Mouse (Mus musculus): ENCODE data around the gene Foxo3.

Gene Foxo3

GRCm38 (mm10) chr10:42249965-42250364, 26.6 kb downstream of the Foxo3 start:
- DNase-seq (ENCODE audit: low read depth): no peak

DNA sequence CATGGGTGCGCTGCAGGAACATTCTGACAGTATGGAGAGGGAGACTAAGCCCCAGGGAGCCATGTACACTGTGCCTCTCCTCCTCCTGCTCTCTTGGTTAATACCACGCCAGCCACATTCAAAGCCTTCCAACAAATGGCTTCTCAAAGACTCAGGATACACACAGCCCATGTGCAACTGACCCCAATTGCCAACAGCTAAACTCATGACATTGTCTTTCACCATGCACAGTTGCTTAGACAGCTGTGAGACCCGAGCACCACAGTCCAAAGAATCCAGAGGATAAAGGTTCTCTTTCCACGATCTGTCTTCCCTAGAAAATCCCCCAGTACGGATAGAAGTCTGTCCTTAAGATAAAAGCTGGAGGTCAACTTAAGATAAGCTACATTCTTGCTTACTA, 27.9 kb downstream of the Foxo3 start:
- no peak for DNase-seq (ENCODE audit: low read depth)

GRCm38 (mm10) chr10:42248156-42248555, 28.4 kb downstream of the Foxo3 start:
- DNase-seq (ENCODE audit: low read depth): no peak

DNA sequence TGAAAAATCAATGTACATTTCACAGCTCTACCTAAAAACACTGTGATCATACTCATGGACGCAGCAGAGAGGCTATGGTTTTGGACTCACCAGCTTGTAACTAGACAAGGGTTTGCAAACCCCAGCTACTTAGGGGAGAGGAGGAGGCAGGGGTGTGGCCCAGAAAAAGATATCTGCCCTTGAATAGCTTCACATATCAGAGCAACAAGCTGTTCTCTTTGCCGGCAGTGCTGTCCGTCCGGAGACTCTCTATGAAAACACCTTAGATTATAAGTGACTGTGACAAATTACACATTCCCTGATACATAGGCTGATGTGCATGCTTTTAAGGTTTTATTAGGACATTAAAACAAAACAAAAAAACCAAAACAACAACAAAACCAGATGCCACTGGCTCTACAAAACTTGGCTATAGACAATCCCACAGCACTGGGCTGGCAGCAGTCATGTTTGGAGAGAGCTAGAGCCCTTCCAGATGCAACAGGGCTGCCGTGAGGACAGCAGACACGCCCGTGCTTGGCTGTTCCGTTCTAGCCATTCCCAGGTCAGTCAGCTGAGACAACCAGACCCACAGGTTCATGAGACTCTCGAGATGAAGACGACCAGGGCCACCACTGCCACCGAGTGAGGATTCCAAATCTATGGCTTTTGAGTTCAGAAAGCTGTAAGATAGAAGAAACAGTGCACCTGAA, 29.3 kb downstream of the Foxo3 start:
- DNase-seq (ENCODE audit: low read depth): no peak

GRCm38 (mm10) chr10:42246483-42246882, 30.1 kb downstream of the Foxo3 start:
- DNase-seq (ENCODE audit: low read depth): no peak

DNA sequence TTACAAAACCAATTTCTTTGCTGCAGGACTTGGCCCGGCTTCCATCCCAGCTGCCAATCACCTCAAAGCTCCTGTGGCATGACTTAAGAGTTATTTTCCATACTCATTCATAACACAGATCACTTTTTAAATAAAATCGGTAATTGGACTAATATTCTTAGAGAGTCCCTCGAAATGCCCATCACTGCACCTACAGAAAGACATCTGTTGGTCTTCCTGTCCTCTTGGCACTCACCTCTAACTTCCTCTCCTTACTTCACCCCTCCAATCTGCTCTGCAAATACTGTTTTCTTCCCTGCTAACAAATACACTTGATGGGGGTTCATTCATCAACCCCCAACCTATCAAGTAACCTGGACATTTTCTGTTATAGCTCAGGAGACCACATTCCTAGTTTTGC, 30.9 kb downstream of the Foxo3 start:
- no peak for DNase-seq (ENCODE audit: low read depth)

GRCm38 (mm10) chr10:42245256-42245601, 31.3 kb downstream of the Foxo3 start:
- no peak for DNase-seq (ENCODE audit: low read depth)

DNA sequence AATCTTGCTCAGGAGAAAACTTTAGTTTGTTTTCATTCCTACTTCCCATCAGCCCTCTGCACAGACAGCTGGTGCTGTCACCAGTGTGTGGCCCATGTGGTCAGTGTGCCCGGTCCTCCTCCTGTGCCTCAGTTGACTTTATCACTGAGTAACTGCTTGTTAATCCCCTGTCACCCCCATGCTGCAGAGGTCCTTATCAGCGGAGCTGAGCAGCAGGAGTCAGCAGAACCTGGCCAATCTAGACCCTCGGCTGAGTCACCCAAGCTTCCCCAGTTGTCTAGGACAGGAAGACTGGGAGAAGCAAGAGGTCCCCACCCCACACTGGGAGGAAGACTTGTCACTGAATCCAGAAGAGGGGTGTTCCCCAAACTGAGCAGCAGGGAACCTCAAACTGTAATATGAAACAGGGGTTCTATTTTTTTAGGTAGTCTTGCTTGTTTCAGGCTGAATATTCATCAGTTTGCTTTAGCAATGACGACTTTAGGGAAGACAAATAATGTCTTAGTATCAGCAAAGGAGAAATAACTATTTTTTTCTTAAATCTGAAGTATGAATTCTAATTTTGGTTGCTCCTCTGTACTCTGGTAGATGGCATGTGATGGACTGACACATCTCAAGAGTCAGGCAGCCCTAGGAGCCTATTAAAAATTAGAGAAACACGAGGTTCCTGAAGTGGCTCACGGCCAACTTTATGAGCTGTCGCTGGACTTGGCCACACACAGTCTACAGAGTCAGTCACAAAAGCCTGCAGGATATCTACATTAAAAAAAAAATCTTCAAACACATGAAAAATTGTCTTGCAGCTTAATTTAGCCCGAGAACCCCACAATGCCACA, 31.9 kb downstream of the Foxo3 start:
- DNase-seq (ENCODE audit: low read depth): no peak

DNA sequence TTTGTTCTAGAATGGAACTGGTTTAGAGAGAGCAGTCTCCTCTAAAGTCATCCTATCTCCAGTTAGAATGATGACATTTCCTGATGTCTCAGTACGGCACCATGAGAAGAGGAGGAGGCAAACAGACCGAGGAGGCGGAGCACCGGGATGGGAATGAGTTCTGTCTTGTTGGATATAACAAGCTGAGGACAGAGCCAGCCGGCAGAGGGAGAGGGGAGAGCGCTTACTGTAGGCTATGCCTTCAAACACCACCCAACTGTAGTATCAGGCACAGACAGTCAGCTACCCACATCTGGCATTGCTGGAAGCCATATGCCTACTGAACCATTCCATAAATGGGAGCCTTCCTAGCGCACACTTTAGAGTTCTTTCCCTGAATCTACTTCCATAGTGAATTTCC, 32.6 kb downstream of the Foxo3 start:
- DNase-seq (ENCODE audit: low read depth): no peak

- no peak for DNase-seq (ENCODE audit: low read depth)
Observed at GRCm38 (mm10) chr10:42242484-42242883, 34.1 kb downstream of the Foxo3 start.

- no peak for DNase-seq (ENCODE audit: low read depth)
Observed at GRCm38 (mm10) chr10:42241775-42242174, 34.8 kb downstream of the Foxo3 start.

GRCm38 (mm10) chr10:42239810-42240111, 36.8 kb downstream of the Foxo3 start:
- DNase-seq (ENCODE audit: low read depth): no peak

GRCm38 (mm10) chr10:42238923-42239809, 37.4 kb downstream of the Foxo3 start:
- no peak for DNase-seq (ENCODE audit: low read depth)

DNA sequence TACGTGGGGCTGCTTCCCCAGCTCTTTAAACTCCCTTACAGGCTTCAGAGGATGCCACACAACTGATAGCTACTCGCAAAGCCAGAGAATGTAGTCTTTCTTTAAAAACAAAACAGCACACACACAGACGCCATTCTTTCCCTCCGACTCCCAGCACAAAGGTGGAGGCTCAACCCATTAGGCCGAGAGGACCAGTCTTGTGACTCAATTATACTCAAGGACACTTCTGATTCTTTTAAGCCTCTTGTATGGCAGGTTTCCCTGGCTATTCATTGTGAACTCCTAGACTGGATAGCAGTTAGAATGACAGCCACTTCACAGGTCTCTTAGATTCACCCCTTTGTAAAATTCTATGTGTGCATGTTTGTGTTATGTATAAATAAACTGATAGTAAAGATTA, 38.3 kb downstream of the Foxo3 start:
- no peak for DNase-seq (ENCODE audit: low read depth)

DNA sequence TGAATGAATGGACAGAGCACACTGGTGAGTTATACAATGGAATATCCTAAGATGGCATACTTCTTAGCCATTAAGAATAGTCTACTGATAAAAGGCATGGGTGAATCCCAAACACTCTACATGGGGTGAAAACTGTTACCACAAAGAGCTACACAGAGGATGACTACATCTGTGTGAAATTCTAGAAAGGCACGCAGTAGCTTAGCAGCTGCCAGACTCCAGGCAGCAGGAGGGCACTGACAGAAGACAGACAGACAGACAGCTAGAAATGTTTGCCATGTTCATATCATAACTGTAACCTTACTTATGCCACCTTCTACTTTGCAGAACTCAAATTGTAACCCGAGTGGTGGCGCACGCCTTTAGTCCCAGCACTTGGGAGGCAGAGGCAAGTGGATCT, 39.0 kb downstream of the Foxo3 start:
- DNase-seq (ENCODE audit: low read depth): no peak

DNA sequence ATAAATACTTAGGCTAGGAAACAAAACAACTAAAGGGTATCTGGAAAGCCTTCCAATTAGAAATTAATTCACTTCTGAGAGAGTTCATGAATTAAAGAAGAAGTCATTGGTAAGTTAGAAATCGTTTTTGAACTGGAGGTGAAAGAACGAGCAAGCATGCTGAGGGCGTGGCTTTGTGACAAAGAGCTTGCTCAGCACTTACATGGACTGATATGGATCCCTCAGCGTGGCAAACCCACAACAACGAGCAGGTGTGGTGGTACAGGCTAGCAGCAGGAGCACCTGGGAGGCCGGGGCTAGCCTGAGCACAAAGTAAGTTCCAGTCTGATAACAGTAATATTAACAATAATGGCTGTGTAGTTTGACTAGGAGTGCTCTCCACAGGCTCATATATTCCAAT, 41.2 kb downstream of the Foxo3 start:
- no peak for DNase-seq (ENCODE audit: low read depth)

DNA sequence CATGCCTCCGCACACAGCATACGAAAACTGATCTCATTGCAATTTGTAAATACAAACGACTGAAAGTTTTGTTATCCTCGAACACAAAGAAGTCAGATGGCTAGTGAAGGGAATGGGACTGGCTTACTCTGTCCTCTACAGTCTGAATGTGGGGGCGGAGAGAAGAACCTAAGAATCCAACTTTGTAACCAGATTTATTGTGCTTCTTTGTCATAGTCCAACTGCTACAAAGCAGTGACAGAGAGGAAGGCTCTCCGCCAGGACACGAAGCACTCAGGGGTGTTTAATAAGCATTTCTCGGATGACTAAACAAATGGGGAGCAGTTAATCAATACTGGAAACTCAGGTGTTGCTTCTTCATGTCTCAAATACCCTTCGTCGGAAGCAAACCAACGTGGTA, 43.6 kb downstream of the Foxo3 start:
- no peak for DNase-seq (ENCODE audit: low read depth)

- no peak for DNase-seq (ENCODE audit: low read depth)
Observed at GRCm38 (mm10) chr10:42231847-42232246, 44.7 kb downstream of the Foxo3 start.

DNA sequence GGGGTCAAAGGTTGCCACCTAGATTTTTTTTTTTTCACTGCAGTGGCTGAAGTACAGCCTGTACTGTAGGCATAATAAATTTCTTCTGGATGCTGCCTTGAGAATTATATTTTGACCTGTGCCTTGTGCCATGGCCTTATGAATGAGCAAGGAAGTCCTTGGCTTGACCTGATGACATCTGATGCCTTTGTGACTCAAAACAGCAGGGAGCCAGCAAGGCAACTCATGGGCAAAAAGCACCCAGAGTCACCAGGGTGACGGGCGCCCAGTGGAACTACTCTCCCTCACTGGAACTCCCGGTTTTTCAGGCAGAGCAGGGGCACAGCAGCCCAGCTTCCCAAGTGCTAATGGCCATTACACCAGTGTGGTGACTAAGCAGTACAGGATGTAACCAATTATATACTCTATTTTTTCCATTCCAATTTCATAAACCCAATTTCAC, 45.4 kb downstream of the Foxo3 start:
- no peak for DNase-seq (ENCODE audit: low read depth)

DNA sequence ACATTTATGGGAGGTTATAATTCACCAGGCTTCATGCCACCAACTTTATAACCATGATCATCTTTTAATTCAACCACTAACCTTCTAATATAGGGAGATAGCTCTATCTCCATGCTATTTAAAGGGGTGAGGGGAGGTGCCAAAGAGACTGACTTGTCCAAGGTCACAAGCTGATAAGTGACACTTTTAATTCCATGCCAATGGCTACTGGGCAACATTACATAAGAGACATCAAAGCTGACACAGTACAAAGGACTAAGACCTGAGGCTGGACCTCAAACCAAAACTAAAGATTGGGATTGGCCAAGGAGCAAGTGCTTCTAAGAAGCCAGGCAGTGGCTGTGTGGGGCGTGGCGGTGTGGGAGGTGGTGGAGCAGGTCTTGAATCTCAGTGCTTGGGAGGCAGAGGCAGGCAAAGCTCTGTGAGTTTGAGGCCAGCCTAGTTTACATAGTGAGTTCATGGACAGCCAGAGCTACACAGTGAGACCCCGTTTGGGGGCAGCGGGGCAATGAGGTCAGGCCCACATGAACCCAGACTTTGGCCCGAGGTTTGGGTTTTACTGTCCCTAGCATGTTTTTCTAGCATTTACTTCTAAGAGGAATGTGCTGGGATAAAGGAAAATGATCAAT, 46.0 kb downstream of the Foxo3 start:
- no peak for DNase-seq (ENCODE audit: low read depth)

- no peak for DNase-seq (ENCODE audit: low read depth)
Observed at GRCm38 (mm10) chr10:42227751-42228241, 48.8 kb downstream of the Foxo3 start.

DNA sequence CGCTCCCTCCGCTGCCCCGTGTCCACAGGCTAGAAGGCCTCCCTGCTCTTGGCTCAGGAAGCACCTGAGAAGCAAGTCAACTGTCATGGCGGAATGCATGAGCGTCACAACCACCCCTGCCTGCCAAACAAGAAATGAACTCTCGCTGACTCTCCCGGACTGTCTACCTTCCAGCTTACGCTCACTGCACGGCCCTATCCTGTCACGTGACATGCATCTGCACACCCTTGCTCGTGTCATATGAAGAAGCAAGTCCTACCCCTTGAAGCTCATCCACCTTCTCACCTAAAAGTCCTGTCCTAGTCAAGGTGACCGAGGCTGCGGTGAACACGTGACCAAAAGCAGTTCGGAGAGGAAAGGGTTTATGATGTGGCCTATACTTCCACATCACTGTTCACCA, 50.4 kb downstream of the Foxo3 start:
- DNase-seq (ENCODE audit: low read depth): no peak

All from c-Kit-positive CD71-negative TER-119-negative erythroid progenitor cells, embryonic 14.5 days (primary cell).